Mouse (Mus musculus): Measurements from ENCODE around the gene Olfr693. TPM values are rescaled to one million over a fixed set of nuclear protein-coding genes. Genes with fewer than 3 reads are reported as not detected.

Gene Olfr693
- polyA plus RNA-seq, 1 experiment from 2014 or later, result not detected

DNA sequence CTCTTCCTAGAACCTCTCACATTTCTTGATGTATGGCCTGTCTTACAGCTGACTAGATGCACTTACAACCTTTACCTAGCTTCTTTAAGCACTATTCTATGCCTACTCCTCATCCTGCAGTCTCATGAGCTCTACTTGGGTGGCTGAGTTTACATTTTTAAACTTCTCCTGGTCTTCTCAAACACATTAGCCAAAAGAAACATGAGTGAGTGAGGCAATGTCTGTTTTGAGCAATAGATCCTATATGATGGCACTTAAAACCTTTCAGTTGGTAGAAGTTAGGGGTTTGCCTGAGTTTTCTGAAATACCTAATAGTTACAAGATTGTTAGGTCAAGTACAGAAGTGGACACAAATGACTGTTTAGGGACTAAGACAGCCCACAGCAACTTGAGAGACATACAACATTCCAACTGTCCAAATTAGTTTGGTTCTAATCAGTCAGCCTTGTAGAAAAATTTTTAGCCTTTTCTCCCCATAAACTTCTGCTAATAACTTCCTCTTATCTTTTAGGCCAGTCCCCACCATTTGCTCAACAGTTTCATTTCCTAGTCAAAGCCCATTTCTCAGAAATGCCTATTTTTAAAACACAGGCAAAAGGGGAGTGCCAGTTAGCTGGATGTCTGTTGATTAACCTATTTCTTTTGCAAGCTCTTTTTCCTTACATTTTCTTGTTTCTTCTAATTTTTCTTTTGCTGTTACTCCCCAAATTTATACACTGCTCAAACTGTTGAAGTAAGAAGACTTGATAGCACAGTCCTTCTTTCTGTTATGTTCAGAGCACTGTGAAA lies 28.6 kb downstream of the Olfr693 start:
- no peak overlapping the region for H3K27ac ChIP-seq (ENCODE audit: low read length)
- no peaks in the 10 kb centered on the region for H3K9me3 ChIP-seq (ENCODE audit: low read length)
- H3K4me3 ChIP-seq (ENCODE audit: low read length), result no peak overlapping the region
- no peak overlapping the region for H3K4me2 ChIP-seq (replicated peaks; ENCODE audit: low read depth, low read length)
- H3K36me3 ChIP-seq (ENCODE audit: insufficient read depth, low read length), result no peaks in the 10 kb centered on the region
- no peaks in the 10 kb centered on the region for H3K4me1 ChIP-seq (ENCODE audit: insufficient read depth, low read length)
- no peak overlapping the region for H3K9ac ChIP-seq (replicated peaks; ENCODE audit: low read length)
- no peak for ATAC-seq (ENCODE audit: low FRiP score, low TSS enrichment)
- H3K27me3 ChIP-seq (ENCODE audit: insufficient read depth, low read length), result no peaks in the 10 kb centered on the region

DNA sequence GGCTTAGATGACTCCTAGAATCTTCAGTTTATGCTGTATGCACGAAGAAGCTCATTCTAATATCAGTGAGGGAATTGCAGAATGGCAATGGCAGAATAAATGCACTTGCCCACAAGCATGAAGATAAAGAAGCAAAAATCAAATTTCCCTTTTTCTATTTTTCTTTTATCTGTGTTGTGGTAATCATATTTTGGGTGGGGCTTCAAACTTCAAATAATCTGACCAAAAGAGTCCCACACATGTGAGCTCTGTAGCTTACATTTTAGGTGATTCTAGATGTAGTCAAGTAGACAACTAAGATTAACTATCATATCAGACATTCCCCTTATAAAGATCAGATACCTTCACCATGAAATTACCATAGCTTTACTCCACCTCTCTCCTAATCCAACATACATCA lies 30.6 kb downstream of the Olfr693 start:
- H3K27ac ChIP-seq (ENCODE audit: low read length), result no peak overlapping the region
- no peak for ATAC-seq (ENCODE audit: low FRiP score, low TSS enrichment)
- no peaks in the 10 kb centered on the region for H3K36me3 ChIP-seq (ENCODE audit: insufficient read depth, low read length)
- 80% methylated on average over 1 of the region's 1 CpGs for WGBS
- H3K9me3 ChIP-seq (ENCODE audit: low read length), result no peaks in the 10 kb centered on the region
- no peaks in the 10 kb centered on the region for H3K4me1 ChIP-seq (ENCODE audit: insufficient read depth, low read length)
- H3K9ac ChIP-seq (replicated peaks; ENCODE audit: low read length), result no peak overlapping the region
- no peak overlapping the region for H3K4me2 ChIP-seq (replicated peaks; ENCODE audit: low read depth, low read length)
- no peaks in the 10 kb centered on the region for H3K27me3 ChIP-seq (ENCODE audit: insufficient read depth, low read length)
- no peak overlapping the region for H3K4me3 ChIP-seq (ENCODE audit: low read length)

GRCm38 (mm10) chr7:106645261-106645660 lies 35.1 kb downstream of the Olfr693 start:
- no peak overlapping the region for H3K4me3 ChIP-seq (ENCODE audit: low read length)
- no peak for ATAC-seq (ENCODE audit: low FRiP score, low TSS enrichment)
- H3K4me1 ChIP-seq (ENCODE audit: insufficient read depth, low read length), result no peaks in the 10 kb centered on the region
- no peak overlapping the region for H3K9ac ChIP-seq (replicated peaks; ENCODE audit: low read length)
- WGBS, result 76% methylated on average over 1 of the region's 1 CpGs
- no peaks in the 10 kb centered on the region for H3K9me3 ChIP-seq (ENCODE audit: low read length)
- no peaks in the 10 kb centered on the region for H3K27me3 ChIP-seq (ENCODE audit: insufficient read depth, low read length)
- no peak overlapping the region for H3K27ac ChIP-seq (ENCODE audit: low read length)
- no peaks in the 10 kb centered on the region for H3K36me3 ChIP-seq (ENCODE audit: insufficient read depth, low read length)
- no peak overlapping the region for H3K4me2 ChIP-seq (replicated peaks; ENCODE audit: low read depth, low read length)

- Histone ChIP-seq H3K9me3 (ENCODE audit: low read length) (no peaks in the 10 kb centered on the region), H3K27ac (ENCODE audit: low read length) (no peak overlapping the region), H3K4me3 (ENCODE audit: low read length) (no peak overlapping the region), H3K27me3 (ENCODE audit: insufficient read depth, low read length) (no peaks in the 10 kb centered on the region), H3K4me2 (replicated peaks; ENCODE audit: low read depth, low read length) (no peak overlapping the region), H3K9ac (replicated peaks; ENCODE audit: low read length) (no peak overlapping the region), H3K4me1 (ENCODE audit: insufficient read depth, low read length) (no peaks in the 10 kb centered on the region), H3K36me3 (ENCODE audit: insufficient read depth, low read length) (no peaks in the 10 kb centered on the region)
- ATAC-seq (ENCODE audit: low FRiP score, low TSS enrichment), result no peak
- 63% methylated on average over 3 of the region's 3 CpGs for WGBS
Observed at GRCm38 (mm10) chr7:106644222-106644870, 36.0 kb downstream of the Olfr693 start.

GRCm38 (mm10) chr7:106640839-106641238 lies 39.5 kb downstream of the Olfr693 start:
- H3K27ac ChIP-seq (ENCODE audit: low read length), result no peak overlapping the region
- H3K9me3 ChIP-seq (ENCODE audit: low read length), result no peaks in the 10 kb centered on the region
- no peaks in the 10 kb centered on the region for H3K36me3 ChIP-seq (ENCODE audit: insufficient read depth, low read length)
- WGBS, result 81% methylated on average over 1 of the region's 1 CpGs
- no peak overlapping the region for H3K4me3 ChIP-seq (ENCODE audit: low read length)
- H3K4me1 ChIP-seq (ENCODE audit: insufficient read depth, low read length), result no peaks in the 10 kb centered on the region
- no peak for ATAC-seq (ENCODE audit: low FRiP score, low TSS enrichment)
- H3K4me2 ChIP-seq (replicated peaks; ENCODE audit: low read depth, low read length), result no peak overlapping the region
- no peak overlapping the region for H3K9ac ChIP-seq (replicated peaks; ENCODE audit: low read length)
- no peaks in the 10 kb centered on the region for H3K27me3 ChIP-seq (ENCODE audit: insufficient read depth, low read length)

DNA sequence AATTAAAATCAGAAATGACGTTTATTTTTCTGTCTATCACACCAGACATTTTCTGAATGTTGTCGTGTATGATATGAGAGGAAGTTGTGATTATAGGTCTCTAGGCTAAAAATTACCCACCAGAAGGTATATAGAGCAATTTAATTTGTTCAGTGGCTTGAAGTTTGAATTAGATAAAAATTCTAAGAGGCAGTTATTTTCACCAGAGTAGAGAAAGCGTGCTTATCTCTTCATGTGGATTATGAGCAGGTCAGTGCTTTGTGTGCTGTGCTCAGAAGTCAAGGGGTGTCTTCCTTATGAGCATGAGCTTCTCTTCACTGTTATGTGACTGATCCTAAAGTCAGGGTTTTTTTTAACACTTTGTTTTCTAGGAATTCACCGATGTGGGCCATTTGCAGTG lies 44.8 kb downstream of the Olfr693 start:
- H3K4me2 ChIP-seq (replicated peaks; ENCODE audit: low read depth, low read length), result no peak overlapping the region
- no peak overlapping the region for H3K4me3 ChIP-seq (ENCODE audit: low read length)
- no peaks in the 10 kb centered on the region for H3K27me3 ChIP-seq (ENCODE audit: insufficient read depth, low read length)
- no peak overlapping the region for H3K9ac ChIP-seq (replicated peaks; ENCODE audit: low read length)
- no peaks in the 10 kb centered on the region for H3K36me3 ChIP-seq (ENCODE audit: insufficient read depth, low read length)
- no peaks in the 10 kb centered on the region for H3K9me3 ChIP-seq (ENCODE audit: low read length)
- H3K4me1 ChIP-seq (ENCODE audit: insufficient read depth, low read length), result no peaks in the 10 kb centered on the region
- WGBS, result 84% methylated on average over 4 of the region's 4 CpGs
- no peak for ATAC-seq (ENCODE audit: low FRiP score, low TSS enrichment)
- no peak overlapping the region for H3K27ac ChIP-seq (ENCODE audit: low read length)

Other genes with a start within 250 kb of the Olfr693 start
- not detected in 2 replicates for gene Olfr694, start 11.2 kb upstream of the Olfr693 start, polyA plus RNA-seq (2015; fragmentation: Nextera tagmentation; extraction: Ambion mirVana)
- gene Olfr695, start 35.8 kb upstream of the Olfr693 start, polyA plus RNA-seq (2015; fragmentation: Nextera tagmentation; extraction: Ambion mirVana), result not detected in 2 replicates
- gene Olfr697, start 61.9 kb upstream of the Olfr693 start, polyA plus RNA-seq (2015; fragmentation: Nextera tagmentation; extraction: Ambion mirVana), result not detected in 2 replicates
- gene Olfr698, start 74.8 kb upstream of the Olfr693 start, polyA plus RNA-seq (2015; fragmentation: Nextera tagmentation; extraction: Ambion mirVana), result not detected in 2 replicates
- gene Olfr699, start 112.6 kb upstream of the Olfr693 start, polyA plus RNA-seq (2015; fragmentation: Nextera tagmentation; extraction: Ambion mirVana), result not detected in 2 replicates
- gene Olfr700, start 128.2 kb upstream of the Olfr693 start, polyA plus RNA-seq (2015; fragmentation: Nextera tagmentation; extraction: Ambion mirVana), result not detected in 2 replicates
- gene Olfr701, start 133.5 kb upstream of the Olfr693 start, polyA plus RNA-seq (2015; fragmentation: Nextera tagmentation; extraction: Ambion mirVana), result not detected in 2 replicates
- gene Olfr702, start 153.3 kb upstream of the Olfr693 start, polyA plus RNA-seq (2015; fragmentation: Nextera tagmentation; extraction: Ambion mirVana), result not detected in 2 replicates
- gene Olfr703, start 162.8 kb upstream of the Olfr693 start, polyA plus RNA-seq (2015; fragmentation: Nextera tagmentation; extraction: Ambion mirVana), result not detected in 2 replicates
- gene Olfr704, start 182.6 kb upstream of the Olfr693 start, polyA plus RNA-seq (2015; fragmentation: Nextera tagmentation; extraction: Ambion mirVana), result not detected in 2 replicates
- gene Olfr705, start 196.3 kb upstream of the Olfr693 start, polyA plus RNA-seq (2015; fragmentation: Nextera tagmentation; extraction: Ambion mirVana), result not detected in 2 replicates
- gene Olfr706, start 207.6 kb upstream of the Olfr693 start, polyA plus RNA-seq (2015; fragmentation: Nextera tagmentation; extraction: Ambion mirVana), result not detected in 2 replicates
- not detected in 2 replicates for gene Olfr707, start 220.7 kb upstream of the Olfr693 start, polyA plus RNA-seq (2015; fragmentation: Nextera tagmentation; extraction: Ambion mirVana)
- not detected in 2 replicates for gene Olfr1532-ps1, start 227.4 kb upstream of the Olfr693 start, polyA plus RNA-seq (2015; fragmentation: Nextera tagmentation; extraction: Ambion mirVana)

Measured in kidney, embryonic 16.5 days (tissue).